ENCODE assay signal across 13 mouse cellular contexts in the genomic region with DNA sequence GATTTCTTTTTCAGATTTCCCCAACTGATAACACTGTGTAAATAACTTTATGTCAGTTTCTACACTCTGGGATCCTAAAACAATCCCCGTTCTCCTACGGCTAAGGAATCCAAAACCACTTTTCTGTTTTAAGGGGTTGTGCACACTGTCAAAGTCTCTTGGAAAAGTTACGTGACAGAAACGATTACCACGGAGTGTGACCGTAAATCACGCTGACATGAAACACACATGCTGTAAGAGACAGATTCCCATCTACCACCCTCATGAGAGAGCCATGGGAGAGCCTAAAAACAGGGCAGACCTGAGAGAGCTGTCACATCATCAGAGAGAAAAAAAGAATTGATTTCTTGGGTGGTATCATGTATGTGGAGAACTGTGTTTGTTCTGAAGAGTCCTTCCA.
"Had no signal": no experiment of that assay in that cellular context is flagged by ENCODE, and none has a peak within 500 bp of the region (broad histone marks: within the 10 kb centered on the region; RNA-seq: fewer than 3 reads in every experiment).

No protein-coding gene starts in this region.

- DNase-seq: kidney, adult 8-10 months; left cerebral cortex, postnatal 4 days; right cerebral cortex, adult 18-20 months; right cerebral cortex, postnatal 25 days; thymus, postnatal 25 days had no signal

- H3K4me3 ChIP-seq: limb, embryonic 15.5 days; liver, embryonic 12.5 days; lung, embryonic 15.5 days; midbrain, embryonic 13.5 days; myocyte; neural tube, embryonic 15.5 days had no signal

- ATAC-seq: intestine, embryonic 16.5 days; liver, embryonic 12.5 days; midbrain, embryonic 13.5 days had no signal

- H3K27ac ChIP-seq: limb, embryonic 15.5 days; liver, embryonic 12.5 days; midbrain, embryonic 13.5 days; neural tube, embryonic 15.5 days; stomach, postnatal 0 days had no signal

- H3K4me2 ChIP-seq: limb, embryonic 15.5 days; liver, embryonic 12.5 days; midbrain, embryonic 13.5 days; neural tube, embryonic 15.5 days had no signal

- H3K36me3 ChIP-seq: limb, embryonic 15.5 days; liver, embryonic 12.5 days; lung, embryonic 15.5 days; midbrain, embryonic 13.5 days; neural tube, embryonic 15.5 days had no signal

- H3K27me3 ChIP-seq: limb, embryonic 15.5 days; liver, embryonic 12.5 days; lung, embryonic 15.5 days; midbrain, embryonic 13.5 days; neural tube, embryonic 15.5 days had no signal

- H3K4me1 ChIP-seq: liver, embryonic 12.5 days; midbrain, embryonic 13.5 days; neural tube, embryonic 15.5 days had no signal

- H3K9ac ChIP-seq: limb, embryonic 15.5 days; liver, embryonic 12.5 days; lung, embryonic 15.5 days; midbrain, embryonic 13.5 days; neural tube, embryonic 15.5 days had no signal

- H3K9me3 ChIP-seq: limb, embryonic 15.5 days; liver, embryonic 12.5 days; lung, embryonic 15.5 days; midbrain, embryonic 13.5 days; neural tube, embryonic 15.5 days had no signal
